Mouse (Mus musculus) E14TG2a.4 (cell line): Measurements from ENCODE around the gene Rps21.
"Not testable (repeated sequence)": the region's sequence is repeated elsewhere in the genome, so short reads cannot be mapped to it uniquely, and the experiment has no call there.

Source experiments
- H3K27me3 ChIP-seq: 2 replicates; pipeline ENCODE4 v1.6.1; 2014; ENCODE audit warnings: low read length, control low read depth; ENCODE audit not compliant: insufficient read depth
- H3K36me3 ChIP-seq: 2 replicates; pipeline ENCODE4 v1.6.1; 2014; ENCODE audit warnings: low read length, control low read depth; ENCODE audit not compliant: insufficient read depth
- H3K4me1 ChIP-seq: replicated peaks from 2 replicates; pipeline ENCODE4 v1.6.1; 2014; ENCODE audit warnings: low read depth, low read length, control low read depth
- H3K4me3 ChIP-seq: replicated peaks from 2 replicates; pipeline ENCODE4 v1.5.1; 2014; ENCODE audit warnings: mild to moderate bottlenecking, low read length
- H3K9me3 ChIP-seq: 2 replicates; pipeline ENCODE4 v1.6.1; 2014; ENCODE audit warnings: low read length, control low read depth
- CTCF ChIP-seq: conservative IDR thresholded peaks from 2 replicates; pipeline ENCODE4 v1.5.1; 2014; ENCODE audit warnings: low read length
- NANOG ChIP-seq: IDR thresholded peaks from 2 replicates; pipeline ENCODE4 v1.6.1; 2014; ENCODE audit warnings: borderline replicate concordance, low read length, mixed read lengths
- POU5F1 ChIP-seq: IDR thresholded peaks from 2 replicates; pipeline ENCODE4 v1.6.1; 2014; ENCODE audit warnings: low read length, borderline replicate concordance

Gene Rps21

DNA sequence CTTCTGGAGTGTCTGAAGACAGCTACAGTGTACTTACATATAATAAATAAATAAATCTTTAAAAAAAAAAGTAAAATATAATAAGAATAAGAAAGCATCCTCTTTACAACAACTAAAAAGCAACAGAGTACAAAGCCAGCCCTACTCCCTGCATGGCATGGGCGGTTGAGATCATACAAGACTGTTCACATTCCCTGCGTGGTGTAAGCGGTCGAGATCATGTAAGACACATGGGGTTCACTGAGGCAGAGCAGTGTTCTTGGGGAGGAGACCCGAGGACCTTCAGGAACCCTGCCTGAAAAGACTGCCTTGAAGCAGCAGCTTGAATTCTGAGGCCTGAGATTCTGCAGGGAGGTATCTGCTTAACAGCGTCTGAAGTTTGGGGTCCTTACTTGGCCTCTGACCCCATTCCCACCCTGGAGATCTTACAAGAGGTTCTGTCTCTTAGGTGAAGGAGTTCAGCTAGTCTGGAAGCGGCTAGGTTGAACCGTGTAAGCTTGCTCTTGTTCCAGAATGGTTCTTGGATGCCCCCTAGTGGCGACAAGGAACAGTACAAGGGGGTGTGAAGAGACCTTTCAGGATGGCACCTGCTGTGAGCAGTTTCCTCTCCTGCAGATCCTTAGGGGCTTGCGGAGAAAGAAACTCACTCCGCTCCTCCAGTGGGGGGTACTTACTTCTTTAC is 6.1 kb upstream of the Rps21 start:
- Histone ChIP-seq H3K27me3 (no peaks in the 10 kb centered on the region), H3K4me1 (peaks cover 58% of the 10 kb centered on the region), H3K4me3 (peak overlapping the region; percentile 0; the same call in 1 of the 2 replicates), H3K9me3 (peaks cover 4% of the 10 kb centered on the region), H3K36me3 (peaks cover 7% of the 10 kb centered on the region)
- peak; percentile 95 for TF ChIP-seq CTCF
- no peak for TF ChIP-seq NANOG

DNA sequence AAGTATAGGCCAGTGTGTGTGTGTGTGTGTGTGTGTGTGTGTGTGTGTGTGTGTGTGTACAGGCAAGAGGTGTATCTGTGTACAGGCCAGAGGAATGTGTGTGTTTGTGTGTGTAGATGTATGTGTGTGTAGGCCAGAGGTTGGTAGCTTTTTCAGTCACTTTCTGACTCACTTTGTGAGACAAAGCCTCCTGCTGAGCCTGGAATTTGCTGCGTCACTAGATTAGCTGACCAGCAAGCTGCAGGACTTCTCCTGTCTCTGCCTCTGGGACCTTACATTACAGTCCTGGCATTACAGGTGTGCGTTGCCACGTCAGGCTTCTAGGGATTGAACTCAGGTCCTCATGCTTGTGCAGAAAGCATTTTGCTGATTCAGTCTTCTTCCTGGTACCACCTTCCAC is 5.3 kb upstream of the Rps21 start:
- TF ChIP-seq CTCF, result no peak
- TF ChIP-seq NANOG, result no peak
- TF ChIP-seq POU5F1, result no peak
- Histone ChIP-seq H3K4me3 (0 out of 2 replicates have a peak overlapping the region, but pooled peaks have one; percentile 0), H3K36me3 (peaks cover 7% of the 10 kb centered on the region)

GRCm38 (mm10) chr2:180254436-180255209 is 2.6 kb upstream of the Rps21 start:
- TF ChIP-seq NANOG, result no peak
- TF ChIP-seq POU5F1, result no peak
- no peak for TF ChIP-seq CTCF
- peak overlapping the region; percentile 97 for H3K4me3 ChIP-seq
- H3K36me3 ChIP-seq, result peaks cover 30% of the 10 kb centered on the region
- H3K4me1 ChIP-seq, result peaks cover 58% of the 10 kb centered on the region
- no peaks in the 10 kb centered on the region for H3K9me3 ChIP-seq
- H3K27me3 ChIP-seq, result no peaks in the 10 kb centered on the region

More for the DNA sequence above, 5.3 kb upstream of the Rps21 start:
- Histone ChIP-seq H3K4me1 (peaks cover 58% of the 10 kb centered on the region), H3K9me3 (no peaks in the 10 kb centered on the region), H3K27me3 (no peaks in the 10 kb centered on the region)

DNA sequence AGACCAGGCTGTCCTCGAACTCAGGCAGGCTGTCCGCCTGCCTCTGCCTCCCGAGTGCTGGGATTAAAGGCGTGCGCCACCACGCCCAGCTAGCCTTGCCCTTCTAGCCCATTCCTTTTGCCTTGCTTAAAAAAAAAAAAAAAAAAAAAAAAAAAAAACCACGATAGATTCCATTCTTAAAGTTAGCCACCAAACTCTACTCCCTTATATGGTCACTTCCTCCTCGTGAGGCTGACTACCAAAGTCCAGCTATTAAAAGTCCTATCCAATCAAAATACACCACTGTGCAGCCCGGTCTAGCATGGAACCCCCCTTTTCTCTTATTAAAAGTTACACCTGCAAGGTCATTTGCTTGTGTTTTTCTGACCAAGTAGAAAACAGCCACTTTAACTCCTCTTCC is 1.5 kb upstream of the Rps21 start:
- Histone ChIP-seq H3K4me1 (peaks cover 62% of the 10 kb centered on the region), H3K36me3 (peaks cover 40% of the 10 kb centered on the region), H3K9me3 (no peaks in the 10 kb centered on the region), H3K4me3 (peak overlapping the region; percentile 97), H3K27me3 (no peaks in the 10 kb centered on the region)
- TF ChIP-seq POU5F1 (no peak), CTCF (no peak), NANOG (no peak)

GRCm38 (mm10) chr2:180256296-180257000 is 729 bp upstream of the Rps21 start:
- Histone ChIP-seq H3K9me3 (no peaks in the 10 kb centered on the region), H3K27me3 (no peaks in the 10 kb centered on the region), H3K4me1 (peaks cover 65% of the 10 kb centered on the region), H3K36me3 (peaks cover 48% of the 10 kb centered on the region), H3K4me3 (peak overlapping the region; percentile 97)
- TF ChIP-seq CTCF, result no peak
- TF ChIP-seq POU5F1, result no peak
- TF ChIP-seq NANOG, result no peak

DNA sequence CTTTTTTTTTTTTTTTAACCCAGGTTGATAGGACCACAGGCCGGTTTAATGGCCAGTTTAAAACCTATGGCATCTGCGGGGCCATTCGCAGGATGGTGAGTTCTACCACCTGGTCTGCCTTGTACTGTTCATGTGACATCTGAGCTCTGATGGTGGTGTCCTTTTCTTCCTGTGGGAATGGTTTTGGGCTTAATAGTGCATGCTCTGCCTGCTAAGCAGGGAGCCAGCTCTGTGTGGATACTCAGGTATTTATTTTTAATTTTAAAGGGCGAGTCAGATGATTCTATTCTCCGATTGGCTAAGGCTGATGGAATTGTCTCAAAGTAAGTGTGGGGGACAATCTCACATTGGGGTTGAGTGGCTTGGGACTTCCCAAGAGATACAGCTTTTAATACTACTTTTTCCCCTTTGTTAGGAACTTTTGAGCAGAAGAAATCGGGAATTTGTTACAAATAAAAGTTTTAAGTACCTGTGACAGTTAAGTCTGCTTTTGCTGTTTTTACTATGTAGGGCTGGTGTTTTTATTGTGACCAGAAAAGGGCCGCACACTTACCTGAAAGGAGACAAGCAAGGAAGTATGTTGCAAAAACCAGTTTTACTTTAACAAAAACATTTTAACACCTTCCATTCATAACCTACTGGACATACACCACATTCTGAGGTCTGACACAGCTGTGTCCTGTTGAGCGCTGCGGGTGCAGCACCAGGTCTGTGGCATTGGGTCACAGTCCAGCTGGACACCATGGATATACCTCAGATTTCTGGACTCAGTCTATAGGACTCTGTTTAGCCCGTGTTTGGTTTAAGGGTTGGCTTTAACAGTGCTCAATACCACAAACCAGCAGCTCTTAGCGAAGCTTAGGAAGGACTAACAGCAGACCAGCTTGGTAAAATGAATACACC is 1.0 kb downstream of the Rps21 start:
- no peaks in the 10 kb centered on the region for H3K9me3 ChIP-seq
- H3K27me3 ChIP-seq, result no peaks in the 10 kb centered on the region
- TF ChIP-seq POU5F1 (no peak), CTCF (no peak), NANOG (no peak)
- H3K4me3 ChIP-seq, result peak overlapping the region; percentile 97
- H3K4me1 ChIP-seq, result peaks cover 67% of the 10 kb centered on the region
- peaks cover 66% of the 10 kb centered on the region for H3K36me3 ChIP-seq

GRCm38 (mm10) chr2:180258951-180259484 is 1.8 kb downstream of the Rps21 start:
- H3K9me3 ChIP-seq, H3K27me3 ChIP-seq: not testable (repeated sequence)
- Histone ChIP-seq H3K4me1 (peaks cover 67% of the 10 kb centered on the region), H3K4me3 (peak overlapping the region; percentile 97), H3K36me3 (peaks cover 74% of the 10 kb centered on the region)

DNA sequence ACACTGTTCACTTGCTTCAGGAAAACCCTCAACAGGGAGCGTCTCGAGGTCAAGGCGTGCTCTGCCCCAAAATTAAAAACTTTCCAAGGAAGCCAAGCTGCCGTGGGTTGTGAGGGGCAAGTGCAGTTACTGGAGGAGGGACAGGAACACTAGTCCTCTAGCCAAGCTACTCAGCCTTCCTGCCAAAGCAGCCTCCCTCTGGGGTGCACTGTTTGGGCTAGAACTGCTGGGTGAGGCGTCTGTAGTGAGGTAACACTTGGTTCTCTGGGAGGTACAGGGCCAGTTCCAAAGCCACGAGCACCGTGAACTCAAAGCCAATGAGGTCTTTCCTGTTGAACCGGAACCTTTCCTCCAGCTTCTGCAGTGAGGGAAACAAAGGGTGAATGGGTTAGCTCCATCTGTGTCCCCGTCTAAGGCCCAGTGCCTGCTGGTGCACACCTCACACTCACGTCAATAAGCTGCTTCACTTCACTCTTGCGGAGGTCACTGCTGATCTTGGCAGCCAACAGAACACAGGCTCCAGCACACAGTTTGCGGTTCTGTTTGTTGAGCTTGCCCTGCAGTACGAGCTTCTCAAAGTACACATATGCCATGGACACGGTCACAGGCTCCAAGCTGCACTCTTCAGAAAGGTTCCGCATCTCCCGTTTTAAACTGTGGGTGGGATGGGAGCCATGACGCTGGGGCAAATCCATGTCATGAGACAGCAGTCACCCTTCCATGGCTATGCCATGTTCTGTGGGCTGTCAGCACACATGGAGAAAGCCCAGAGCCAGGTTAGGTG is 2.8 kb downstream of the Rps21 start:
- Histone ChIP-seq H3K4me3 (peak overlapping the region; percentile 97; the same call in 1 of the 2 replicates), H3K4me1 (peaks cover 58% of the 10 kb centered on the region), H3K36me3 (peaks cover 80% of the 10 kb centered on the region)
- not testable (repeated sequence) for H3K9me3 ChIP-seq, H3K27me3 ChIP-seq
